Mouse (Mus musculus) heart, adult 2 months (tissue): ENCODE measurements at regions not wholly inside any gene's neighbourhood (a gene's known extent, or its start where the extent isn't known, plus 50 kb on each side); places are given as distances from the start of the nearest gene placed in this dataset.

Experiments used
- CTCF ChIP-seq: fragments of 200-600 bp; IDR thresholded peaks from 2 replicates; pipeline ENCODE4 v1.8.1; 2022; ENCODE audit warnings: antibody characterized with exemption, mild to moderate bottlenecking, moderate library complexity
- EP300 ChIP-seq: fragments of 200-500 bp; IDR thresholded peaks from 2 replicates; pipeline ENCODE4 v1.6.1; 2011; ENCODE audit warnings: low read depth, low read length, control low read depth; ENCODE audit not compliant: insufficient read depth
- POLR2A ChIP-seq: fragments of 200-500 bp; IDR thresholded peaks from 2 replicates; pipeline ENCODE4 v1.6.1; 2011; ENCODE audit warnings: mild to moderate bottlenecking, low read depth, low read length, control low read depth; ENCODE audit not compliant: insufficient read depth

- TF ChIP-seq EP300 (no peak), POLR2A (no peak), CTCF (no peak)
These were observed 179.0 kb upstream of the Gm765 start for GRCm38 (mm10) chr6:98521526-98521925.
